Mouse (Mus musculus): ENCODE measurements around the gene Eif1b. TPM values are rescaled to one million over a fixed set of nuclear protein-coding genes. Genes with fewer than 3 reads are reported as not detected.

Eif1b gene
- polyA plus RNA-seq (2017; shearing (Covaris generic)): 10 to 100 TPM; 77.0 to 81.7 (median 77.7) TPM

- peak; percentile 51 for ATAC-seq
These were observed at the start of gene Eif1b for GRCm38 (mm10) chr9:120492010-120492399. Gene Eif1b, plus strand, starts transcription at chr9:120492232.

DNA sequence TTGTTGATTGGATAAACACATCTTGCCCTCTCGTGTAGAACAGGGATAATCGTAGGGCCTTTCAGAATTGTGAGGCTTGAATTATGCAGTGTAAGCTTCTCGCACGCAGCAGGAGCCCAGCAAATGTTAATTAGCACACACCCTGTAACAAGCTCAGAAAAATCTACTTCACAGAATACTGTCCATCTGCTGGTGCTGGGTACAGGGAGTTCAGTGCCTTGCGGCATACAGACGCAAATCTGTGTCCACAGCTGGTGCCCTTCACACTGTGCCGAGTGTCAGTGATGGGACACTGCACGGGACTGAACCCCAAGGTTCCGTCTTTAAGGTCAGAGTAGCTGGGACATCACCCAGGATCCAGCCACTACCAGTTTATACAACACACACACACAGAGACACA lies 47.4 kb upstream of the Eif1b start:
- ATAC-seq: no peak

DNA sequence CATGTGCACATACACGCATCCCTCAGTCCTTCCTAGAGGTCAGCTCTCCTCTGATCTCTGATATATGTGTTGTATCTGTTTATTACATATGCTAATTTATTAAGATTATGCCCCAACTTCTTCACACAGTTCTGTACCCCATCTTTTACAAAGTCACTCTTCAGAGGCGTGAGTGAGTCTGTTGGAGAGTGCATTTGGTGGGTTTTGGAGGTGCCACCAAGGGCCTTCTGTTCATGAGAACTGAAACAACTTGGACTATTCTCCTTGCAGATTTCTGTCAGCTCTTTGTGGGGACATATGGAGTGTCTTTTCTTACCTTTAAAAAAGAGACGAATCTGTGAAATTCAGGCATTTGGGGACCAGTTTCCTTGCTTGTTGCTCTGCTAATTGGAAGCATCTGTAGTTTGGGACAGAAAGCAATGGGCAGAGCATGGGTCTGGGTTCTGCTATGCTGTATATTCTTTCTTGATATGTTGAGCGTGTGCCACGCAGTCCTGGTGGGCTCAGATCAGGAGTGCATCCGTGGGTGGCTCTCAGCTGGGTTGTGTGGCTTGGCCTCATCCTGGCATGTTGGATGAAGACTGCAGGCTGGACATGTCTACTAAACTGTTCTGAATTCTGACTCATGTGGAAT lies 42.2 kb upstream of the Eif1b start:
- no peak for ATAC-seq

GRCm38 (mm10) chr9:120455768-120456655 lies 36.0 kb upstream of the Eif1b start:
- no peak for ATAC-seq

DNA sequence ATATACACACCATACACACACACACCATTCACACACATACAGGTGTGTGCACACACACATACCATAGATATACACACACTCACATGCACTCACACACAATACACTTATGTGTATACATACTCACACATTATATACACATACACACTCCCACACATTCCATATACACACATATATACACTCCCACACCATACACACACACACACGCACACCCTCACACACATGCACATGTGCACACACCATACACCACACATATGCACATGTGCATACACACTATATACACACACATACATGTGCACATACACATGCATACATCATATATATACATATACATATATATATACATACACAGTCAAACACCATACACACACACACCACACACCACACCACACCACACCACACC lies 21.6 kb upstream of the Eif1b start:
- ATAC-seq: no peak

DNA sequence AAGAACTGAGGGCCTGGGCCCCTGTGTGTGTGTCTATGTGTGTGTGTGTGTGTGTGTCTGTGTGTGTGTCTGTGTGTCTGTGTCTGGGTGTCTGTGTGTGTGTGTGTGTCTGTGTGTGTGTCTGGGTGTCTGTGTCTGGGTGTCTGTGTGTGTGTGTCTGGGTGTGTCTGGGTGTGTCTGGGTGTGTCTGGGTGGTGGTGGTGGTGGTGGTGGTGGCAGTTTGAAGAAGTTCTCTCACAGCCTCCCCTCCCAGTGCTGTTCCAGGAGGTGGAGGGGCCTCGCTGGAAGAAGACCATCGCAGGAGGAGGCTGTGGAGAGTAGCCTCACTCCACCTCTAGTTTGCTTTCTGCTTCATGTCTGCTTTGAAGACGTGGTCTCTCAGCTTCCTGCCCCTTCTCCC lies 10.4 kb upstream of the Eif1b start:
- ATAC-seq: no peak

DNA sequence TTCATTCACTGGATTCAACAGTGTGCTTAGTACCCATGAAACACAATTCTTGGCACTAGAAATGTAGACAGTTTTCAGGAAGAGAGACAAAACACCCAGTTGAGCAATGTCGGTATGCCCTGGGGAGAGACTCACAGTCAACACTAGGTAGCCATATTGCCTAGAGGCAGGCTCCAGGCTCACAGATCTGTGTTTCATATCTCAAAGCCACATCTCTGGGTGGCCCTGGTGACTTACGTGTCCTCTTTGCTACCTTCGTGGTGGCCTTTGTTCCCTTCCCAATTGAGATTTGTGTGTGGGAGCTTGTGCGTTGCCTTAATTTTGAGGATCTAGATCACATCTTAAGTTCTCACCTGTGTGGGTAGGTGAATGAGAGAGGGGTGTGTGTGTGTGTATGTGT lies 9.7 kb upstream of the Eif1b start:
- ATAC-seq: no peak

- ATAC-seq: no peak
These were observed 8.9 kb upstream of the Eif1b start for GRCm38 (mm10) chr9:120483101-120483500.

- no peak for ATAC-seq
These were observed 5.0 kb upstream of the Eif1b start for GRCm38 (mm10) chr9:120487076-120487475.

DNA sequence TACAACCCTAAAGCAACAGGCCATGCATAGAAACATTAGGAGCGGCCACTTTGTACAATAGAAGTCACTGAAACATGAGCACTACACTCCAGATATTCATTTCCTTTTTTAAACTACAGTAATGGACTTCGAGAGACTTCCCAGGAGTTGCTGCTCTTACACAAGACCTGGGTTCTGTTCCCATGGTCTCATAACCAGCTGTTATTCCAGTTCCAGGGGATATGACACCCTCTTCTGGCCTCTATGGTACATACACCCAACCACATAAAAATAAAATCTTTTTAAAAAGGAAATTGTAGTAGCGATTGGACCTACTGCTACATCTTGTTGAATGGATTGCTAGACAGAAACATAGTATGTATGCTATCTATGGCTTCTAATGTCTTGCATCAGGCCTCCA lies 523 bp upstream of the Eif1b start:
- no peak for ATAC-seq

- ATAC-seq: peak; percentile 75
These were observed 644 bp downstream of the Eif1b start for GRCm38 (mm10) chr9:120492400-120493351.

GRCm38 (mm10) chr9:120493781-120494180 lies 1.7 kb downstream of the Eif1b start:
- no peak for ATAC-seq

DNA sequence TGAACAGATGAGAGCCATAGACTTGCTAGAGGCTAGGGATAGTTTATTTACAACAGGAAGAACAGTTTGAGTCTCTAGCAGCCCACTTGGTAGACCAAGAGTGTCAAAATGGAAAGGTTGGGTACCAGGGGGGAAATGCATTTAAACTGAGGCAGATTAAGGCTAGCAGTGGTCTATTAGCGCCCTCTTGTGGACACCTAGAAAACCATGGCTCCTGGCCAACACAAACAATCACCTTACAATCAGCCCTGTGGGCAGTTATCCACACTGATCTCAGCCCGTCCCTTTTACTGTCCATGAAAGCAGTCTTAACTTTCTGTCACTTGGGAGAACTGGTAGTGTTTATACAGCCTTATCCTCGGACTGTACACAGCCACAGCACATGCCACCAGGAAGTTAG lies 4.7 kb downstream of the Eif1b start:
- ATAC-seq: peak; percentile 42

DNA sequence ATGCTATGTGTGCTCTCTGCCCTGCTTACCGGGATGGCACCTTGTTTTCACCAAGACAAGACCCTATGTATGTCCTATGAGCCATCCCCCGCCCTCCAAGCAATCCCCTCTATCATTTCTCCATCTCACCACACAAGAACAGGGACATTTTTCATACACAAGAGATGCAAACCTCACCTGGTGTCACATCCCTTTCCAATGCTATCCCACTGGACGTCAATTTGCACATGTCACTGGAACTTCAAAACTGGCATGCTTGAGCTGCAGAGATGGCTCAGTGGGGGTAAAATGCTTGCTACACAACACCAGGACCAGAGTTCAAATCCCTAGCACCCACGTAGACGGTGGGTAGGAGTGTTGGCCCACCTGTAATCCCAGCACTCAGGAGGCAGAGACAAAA lies 6.0 kb downstream of the Eif1b start:
- ATAC-seq: no peak

DNA sequence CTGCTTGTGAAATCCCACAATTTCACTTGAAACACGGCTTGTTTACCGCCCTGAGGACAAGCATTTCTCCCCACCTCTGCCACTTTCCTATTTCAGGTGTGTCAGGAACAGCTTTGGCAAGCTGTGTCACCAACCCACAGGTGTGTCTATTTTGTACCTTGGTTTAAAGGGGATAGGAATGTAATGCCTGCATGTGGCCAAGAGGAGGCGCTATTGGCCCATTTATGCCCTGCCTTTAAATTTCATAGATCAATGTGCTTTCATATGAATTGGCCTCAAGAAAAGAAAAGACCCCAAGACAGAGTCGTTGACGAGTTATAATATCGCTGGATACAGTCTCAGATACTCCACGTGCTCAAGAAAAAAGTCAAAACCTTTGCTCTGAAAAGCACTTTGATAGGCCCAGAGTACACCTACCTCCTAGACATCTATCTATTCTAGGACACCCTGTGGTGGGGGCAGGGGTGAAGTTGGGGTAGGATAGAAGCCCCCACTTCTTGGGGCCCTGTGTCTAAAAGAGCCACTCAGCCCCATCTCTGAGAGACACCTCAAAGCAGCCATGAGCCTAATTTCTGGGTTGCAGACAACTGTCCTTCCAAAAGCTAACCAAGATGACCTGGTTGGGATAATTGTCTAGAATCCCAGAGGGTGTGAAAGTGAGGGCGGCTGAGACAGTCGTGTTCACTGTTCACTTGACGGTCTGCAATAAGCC lies 9.3 kb downstream of the Eif1b start:
- no peak for ATAC-seq

DNA sequence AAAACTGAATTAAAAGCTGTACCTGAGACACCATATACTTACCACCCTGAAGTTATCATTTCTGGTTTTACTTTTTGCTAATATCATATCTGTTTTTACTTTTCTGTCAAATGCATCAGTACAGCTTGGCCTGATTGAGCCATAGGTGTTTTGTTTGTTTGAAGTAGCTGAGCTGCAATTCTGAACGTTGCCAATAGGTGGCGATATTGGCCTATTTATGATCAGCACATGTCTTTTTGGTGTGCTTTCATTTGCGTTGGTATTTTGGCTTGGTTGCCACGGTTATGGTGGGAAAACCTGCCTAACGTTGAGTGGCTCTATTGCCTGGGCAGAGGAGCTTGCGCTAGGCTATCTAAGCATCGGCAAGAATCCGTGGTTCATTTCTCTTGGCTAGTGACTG lies 10.0 kb downstream of the Eif1b start:
- ATAC-seq: peak; percentile 69

DNA sequence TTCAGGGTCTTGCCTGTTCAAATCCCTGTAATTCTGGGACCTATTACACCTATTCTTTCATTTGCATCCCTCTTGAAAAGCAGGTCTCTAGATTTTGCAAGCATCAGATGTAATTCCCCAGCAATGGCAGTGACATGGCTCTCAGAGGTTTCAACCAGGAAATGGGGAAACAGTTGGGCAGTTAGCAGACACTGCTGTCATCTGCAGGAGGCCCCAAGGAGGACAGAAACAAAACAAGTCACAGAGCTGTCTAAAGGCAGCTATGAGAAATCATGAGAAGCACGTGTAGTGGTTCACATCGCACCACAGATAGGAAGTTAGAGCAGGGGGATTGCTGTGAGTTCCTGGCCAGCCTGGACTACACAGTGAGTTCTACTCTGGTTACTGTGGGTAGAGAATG lies 12.4 kb downstream of the Eif1b start:
- ATAC-seq: no peak

DNA sequence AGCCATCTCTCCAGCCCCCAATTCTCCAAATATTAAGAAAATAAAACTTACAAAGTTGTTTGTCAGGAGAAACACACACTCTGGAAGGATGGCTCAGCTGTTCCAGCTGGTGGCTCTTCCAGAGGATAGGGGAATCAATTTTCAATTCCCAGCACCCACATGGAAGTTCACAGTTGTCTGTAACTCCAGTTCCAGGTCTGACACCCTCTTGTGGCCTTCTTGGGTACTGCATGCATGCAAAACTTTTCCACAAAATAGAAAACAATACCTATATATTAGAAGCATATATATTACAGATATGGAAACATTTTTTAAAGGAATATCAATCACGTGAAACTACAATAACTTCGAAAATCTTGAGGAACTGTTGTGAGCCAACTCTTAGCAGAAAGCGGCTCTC lies 19.7 kb downstream of the Eif1b start:
- ATAC-seq: no peak

GRCm38 (mm10) chr9:120516720-120517119 lies 24.7 kb downstream of the Eif1b start:
- no peak for ATAC-seq

DNA sequence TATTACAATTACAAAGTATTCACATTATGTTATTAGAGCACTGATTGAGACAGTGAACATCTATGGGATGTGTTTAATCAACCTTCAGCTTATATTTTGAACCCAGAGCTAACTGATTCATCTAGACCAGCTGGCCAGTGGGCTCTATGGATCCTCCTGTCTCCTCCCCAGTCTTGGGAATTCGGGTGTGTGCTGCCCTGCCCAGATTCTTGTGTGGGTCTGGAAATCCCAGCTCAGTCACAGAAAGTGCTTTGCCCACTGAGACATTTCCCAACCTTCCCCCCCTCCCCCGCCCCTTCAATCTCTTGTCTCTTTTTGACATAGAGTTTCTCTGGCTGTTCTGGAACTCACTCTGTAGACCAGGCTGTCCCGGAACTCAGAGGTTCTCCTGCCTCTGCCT lies 26.9 kb downstream of the Eif1b start:
- ATAC-seq: no peak

- ATAC-seq: no peak
These were observed 27.6 kb downstream of the Eif1b start for GRCm38 (mm10) chr9:120519469-120520125.

DNA sequence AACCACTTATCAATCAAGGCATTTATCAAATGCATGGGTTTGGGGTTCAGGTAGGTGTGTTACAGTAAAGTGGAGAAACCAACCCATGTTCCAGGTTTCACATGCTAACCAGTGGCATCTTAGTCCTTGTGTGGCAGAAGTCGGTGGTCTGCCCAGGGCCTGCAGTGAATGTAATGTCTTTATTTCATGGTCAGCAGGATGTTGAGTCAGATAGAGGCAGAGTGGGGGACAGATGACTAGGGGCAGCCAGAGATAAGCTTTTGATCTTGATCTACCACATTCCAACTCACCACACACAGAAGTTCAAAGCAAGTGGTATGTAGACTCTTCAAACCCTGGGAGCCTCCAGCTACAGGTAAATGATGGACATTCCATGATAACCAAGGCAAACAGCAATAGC lies 29.1 kb downstream of the Eif1b start:
- no peak for ATAC-seq

All from inflammation-experienced regulatory T-cells, adult 6 months (primary cell).